Mouse (Mus musculus) hindbrain, embryonic 13.5 days (tissue): Measurements from ENCODE around the gene Ube2f. TPM values are rescaled to one million over a fixed set of nuclear protein-coding genes. Genes with fewer than 3 reads are reported as not detected.

Experiments used
- ATAC-seq: fragments of 200-750 bp; cut with Nextera tagmentation; 2 replicates; pipeline ENCODE4 v1.8.0; 2017; ENCODE audit warnings: moderate TSS enrichment; ENCODE audit not compliant: low FRiP score
- H3K27ac ChIP-seq: fragments of 300-500 bp; sonication (generic); 2 replicates; pipeline ENCODE4 v1.5.1; 2015; ENCODE audit warnings: inconsistent platforms, mild to moderate bottlenecking, moderate library complexity
- H3K27me3 ChIP-seq: fragments of 300-500 bp; sonication (generic); 2 replicates; pipeline ENCODE4 v1.6.1; 2015; ENCODE audit warnings: mild to moderate bottlenecking, inconsistent platforms
- H3K36me3 ChIP-seq: fragments of 300-500 bp; sonication (generic); 2 replicates; pipeline ENCODE4 v1.6.1; 2015; ENCODE audit warnings: mild to moderate bottlenecking, inconsistent platforms
- H3K4me1 ChIP-seq: fragments of 300-500 bp; sonication (generic); replicated peaks from 2 replicates; pipeline ENCODE4 v1.6.1; 2015; ENCODE audit warnings: inconsistent platforms
- H3K4me2 ChIP-seq: fragments of 300-500 bp; sonication (generic); 2 replicates; pipeline ENCODE4 v1.6.1; 2015; ENCODE audit warnings: inconsistent platforms, mild to moderate bottlenecking, moderate library complexity
- H3K4me3 ChIP-seq: fragments of 300-500 bp; sonication (generic); 2 replicates; pipeline ENCODE4 v1.5.1; 2015; ENCODE audit warnings: mild to moderate bottlenecking, inconsistent platforms
- H3K9ac ChIP-seq: fragments of 300-500 bp; sonication (generic); 2 replicates; pipeline ENCODE4 v1.6.1; 2015; ENCODE audit warnings: mild to moderate bottlenecking, inconsistent platforms
- H3K9me3 ChIP-seq: fragments of 300-500 bp; sonication (generic); 2 replicates; pipeline ENCODE4 v1.6.1; 2016; ENCODE audit warnings: inconsistent platforms
- WGBS: fragments of 180-500 bp; shearing (Covaris S2); methylation state at CpG from one replicate; pipeline ENCODE4 v1.1.7; 2015; 5-methylcytosine and 5-hydroxymethylcytosine counted together
- polyA plus RNA-seq: library from polyadenylated mRNA; unstranded; fragments of >200 nt; fragmentation: Nextera tagmentation; extraction: Ambion mirVana; gene quantifications from 2 replicates; pipeline ENCODE4 v1.2.1, GENCODE M21; 2015

Gene Ube2f
- polyA plus RNA-seq, 1 experiment from 2014 or later = 68.2 TPM

- H3K9ac ChIP-seq = no peak overlapping the region
- 60% methylated on average over 1 of the region's 1 CpGs for WGBS
- H3K9me3 ChIP-seq = no peaks in the 10 kb centered on the region
- H3K4me2 ChIP-seq = no peak overlapping the region
- no peak for ATAC-seq
- H3K27me3 ChIP-seq = no peaks in the 10 kb centered on the region
- H3K4me3 ChIP-seq = no peak overlapping the region
- no peak overlapping the region for H3K27ac ChIP-seq
- H3K4me1 ChIP-seq = peaks cover 4% of the 10 kb centered on the region
- H3K36me3 ChIP-seq = no peaks in the 10 kb centered on the region
Measured at GRCm38 (mm10) chr1:91215981-91216380, 34.1 kb upstream of the Ube2f start.

- WGBS = 51% methylated on average over 10 of the region's 10 CpGs
Measured at GRCm38 (mm10) chr1:91216504-91217267, 33.4 kb upstream of the Ube2f start.

GRCm38 (mm10) chr1:91219641-91220321, 30.3 kb upstream of the Ube2f start:
- Histone ChIP-seq H3K9ac (no peak overlapping the region), H3K4me2 (no peak overlapping the region), H3K36me3 (no peaks in the 10 kb centered on the region), H3K27ac (no peak overlapping the region), H3K27me3 (no peaks in the 10 kb centered on the region), H3K4me3 (no peak overlapping the region), H3K4me1 (no peaks in the 10 kb centered on the region), H3K9me3 (no peaks in the 10 kb centered on the region)
- ATAC-seq = no peak
- 89% methylated on average over 7 of the region's 7 CpGs for whole genome bisulfite sequencing

More at GRCm38 (mm10) chr1:91216504-91217267, 33.4 kb upstream of the Ube2f start:
- Histone ChIP-seq H3K9me3 (no peaks in the 10 kb centered on the region), H3K9ac (no peak overlapping the region), H3K4me3 (no peak overlapping the region), H3K27ac (no peak overlapping the region), H3K4me2 (no peak overlapping the region), H3K4me1 (no peaks in the 10 kb centered on the region; the same call in 1 of the 2 replicates), H3K27me3 (no peaks in the 10 kb centered on the region), H3K36me3 (no peaks in the 10 kb centered on the region)
- ATAC-seq = no peak

- Histone ChIP-seq H3K36me3 (no peaks in the 10 kb centered on the region), H3K4me3 (no peak overlapping the region), H3K4me1 (no peaks in the 10 kb centered on the region), H3K27me3 (no peaks in the 10 kb centered on the region), H3K9me3 (no peaks in the 10 kb centered on the region), H3K4me2 (no peak overlapping the region), H3K27ac (no peak overlapping the region), H3K9ac (no peak overlapping the region)
- ATAC-seq = no peak
- 89% methylated on average over 3 of the region's 3 CpGs for WGBS
Measured at GRCm38 (mm10) chr1:91220322-91220672, 29.8 kb upstream of the Ube2f start.

- no peak for ATAC-seq
- no peak overlapping the region for H3K4me2 ChIP-seq
- H3K27ac ChIP-seq = no peak overlapping the region
- no peaks in the 10 kb centered on the region for H3K36me3 ChIP-seq
- H3K4me3 ChIP-seq = no peak overlapping the region
- H3K4me1 ChIP-seq = no peaks in the 10 kb centered on the region
- 78% methylated on average over 4 of the region's 4 CpGs for WGBS
- no peak overlapping the region for H3K9ac ChIP-seq
- no peaks in the 10 kb centered on the region for H3K9me3 ChIP-seq
- no peaks in the 10 kb centered on the region for H3K27me3 ChIP-seq
Measured at GRCm38 (mm10) chr1:91226562-91226961, 23.5 kb upstream of the Ube2f start.

- H3K9ac ChIP-seq = no peak overlapping the region
- H3K4me3 ChIP-seq = no peak overlapping the region
- 68% methylated on average over 15 of the region's 15 CpGs for WGBS
- no peak overlapping the region for H3K4me2 ChIP-seq
- no peak overlapping the region for H3K27ac ChIP-seq
- ATAC-seq = no peak
- H3K27me3 ChIP-seq = no peaks in the 10 kb centered on the region
- H3K36me3 ChIP-seq = no peaks in the 10 kb centered on the region
- H3K4me1 ChIP-seq = no peaks in the 10 kb centered on the region
- H3K9me3 ChIP-seq = no peaks in the 10 kb centered on the region
Measured at GRCm38 (mm10) chr1:91227381-91228054, 22.6 kb upstream of the Ube2f start.

GRCm38 (mm10) chr1:91231142-91231541, 19.0 kb upstream of the Ube2f start:
- no peak overlapping the region for H3K27ac ChIP-seq
- H3K27me3 ChIP-seq = no peaks in the 10 kb centered on the region
- H3K9ac ChIP-seq = no peak overlapping the region
- H3K9me3 ChIP-seq = no peaks in the 10 kb centered on the region
- H3K4me2 ChIP-seq = no peak overlapping the region
- WGBS = 86% methylated on average over 6 of the region's 6 CpGs
- H3K4me3 ChIP-seq = no peak overlapping the region
- no peaks in the 10 kb centered on the region for H3K36me3 ChIP-seq
- no peaks in the 10 kb centered on the region for H3K4me1 ChIP-seq
- no peak for ATAC-seq

- Histone ChIP-seq H3K36me3 (no peaks in the 10 kb centered on the region), H3K9me3 (no peaks in the 10 kb centered on the region), H3K4me2 (no peak overlapping the region), H3K9ac (no peak overlapping the region), H3K27me3 (no peaks in the 10 kb centered on the region), H3K4me1 (no peaks in the 10 kb centered on the region), H3K27ac (no peak overlapping the region), H3K4me3 (no peak overlapping the region)
- WGBS = 63% methylated on average over 5 of the region's 5 CpGs
- no peak for ATAC-seq
Measured at GRCm38 (mm10) chr1:91231896-91232295, 18.2 kb upstream of the Ube2f start.

- no peaks in the 10 kb centered on the region for H3K27me3 ChIP-seq
- no peaks in the 10 kb centered on the region for H3K36me3 ChIP-seq
- no peaks in the 10 kb centered on the region for H3K4me1 ChIP-seq
- no peak overlapping the region for H3K4me2 ChIP-seq
- H3K27ac ChIP-seq = no peak overlapping the region
- no peaks in the 10 kb centered on the region for H3K9me3 ChIP-seq
- WGBS = 82% methylated on average over 5 of the region's 5 CpGs
- ATAC-seq = no peak
- H3K9ac ChIP-seq = no peak overlapping the region
- no peak overlapping the region for H3K4me3 ChIP-seq
Measured at GRCm38 (mm10) chr1:91235395-91235794, 14.7 kb upstream of the Ube2f start.

- Histone ChIP-seq H3K27ac (no peak overlapping the region), H3K4me1 (no peaks in the 10 kb centered on the region), H3K27me3 (no peaks in the 10 kb centered on the region), H3K9ac (no peak overlapping the region), H3K9me3 (no peaks in the 10 kb centered on the region), H3K36me3 (no peaks in the 10 kb centered on the region), H3K4me3 (no peak overlapping the region), H3K4me2 (no peak overlapping the region)
- 84% methylated on average over 6 of the region's 6 CpGs for WGBS
- no peak for ATAC-seq
Measured at GRCm38 (mm10) chr1:91237676-91238075, 12.4 kb upstream of the Ube2f start.

GRCm38 (mm10) chr1:91239112-91239511, 11.0 kb upstream of the Ube2f start:
- Histone ChIP-seq H3K4me2 (no peak overlapping the region), H3K9me3 (no peaks in the 10 kb centered on the region), H3K4me1 (no peaks in the 10 kb centered on the region), H3K27me3 (no peaks in the 10 kb centered on the region), H3K27ac (no peak overlapping the region), H3K4me3 (no peak overlapping the region), H3K36me3 (no peaks in the 10 kb centered on the region), H3K9ac (no peak overlapping the region)
- 28% methylated on average over 5 of the region's 5 CpGs for WGBS
- no peak for ATAC-seq

GRCm38 (mm10) chr1:91239800-91240199, 10.3 kb upstream of the Ube2f start:
- Histone ChIP-seq H3K4me3 (no peak overlapping the region), H3K9ac (no peak overlapping the region), H3K27ac (no peak overlapping the region), H3K27me3 (no peaks in the 10 kb centered on the region), H3K4me1 (no peaks in the 10 kb centered on the region), H3K9me3 (no peaks in the 10 kb centered on the region), H3K36me3 (no peaks in the 10 kb centered on the region), H3K4me2 (no peak overlapping the region)
- WGBS = 81% methylated on average over 1 of the region's 1 CpGs
- no peak for ATAC-seq
